Mouse (Mus musculus): ENCODE data around the gene Grb14.

Grb14 gene

GRCm38 (mm10) chr2:65024887-65025286 is at the start of gene Grb14:
Gene Grb14, minus strand, starts transcription at chr2:65024987.
- no peak for DNase-seq (ENCODE audit: low spot score)

- DNase-seq (ENCODE audit: low spot score), result no peak
Measured at GRCm38 (mm10) chr2:65072205-65072604, 47.4 kb upstream of the Grb14 start.

GRCm38 (mm10) chr2:65053764-65054163 is 29.0 kb upstream of the Grb14 start:
- DNase-seq (ENCODE audit: low spot score), result no peak

GRCm38 (mm10) chr2:65052191-65053012 is 27.6 kb upstream of the Grb14 start:
- no peak for DNase-seq (ENCODE audit: low spot score)

DNA sequence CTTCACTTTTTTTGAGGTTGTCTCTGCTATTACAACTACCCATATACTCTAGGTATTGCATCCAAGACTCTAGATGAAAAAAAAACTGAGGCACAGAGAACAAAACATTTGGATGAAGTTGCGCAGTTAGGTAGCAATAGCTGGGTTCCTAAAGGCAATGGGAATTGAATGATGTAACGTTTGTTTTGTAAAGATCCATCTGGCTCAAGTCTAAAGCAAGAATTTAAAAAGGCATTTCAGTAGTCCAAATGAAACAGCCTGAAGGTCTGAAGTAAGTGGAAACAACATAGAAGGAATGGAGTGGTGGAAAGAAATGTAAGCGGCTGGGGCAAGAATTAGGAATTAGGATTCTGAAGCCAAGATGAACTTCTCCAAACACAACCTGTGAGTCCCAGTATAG is 26.0 kb upstream of the Grb14 start:
- no peak for DNase-seq (ENCODE audit: low spot score)

- no peak for DNase-seq (ENCODE audit: low spot score)
Measured at GRCm38 (mm10) chr2:65048234-65049017, 23.6 kb upstream of the Grb14 start.

DNA sequence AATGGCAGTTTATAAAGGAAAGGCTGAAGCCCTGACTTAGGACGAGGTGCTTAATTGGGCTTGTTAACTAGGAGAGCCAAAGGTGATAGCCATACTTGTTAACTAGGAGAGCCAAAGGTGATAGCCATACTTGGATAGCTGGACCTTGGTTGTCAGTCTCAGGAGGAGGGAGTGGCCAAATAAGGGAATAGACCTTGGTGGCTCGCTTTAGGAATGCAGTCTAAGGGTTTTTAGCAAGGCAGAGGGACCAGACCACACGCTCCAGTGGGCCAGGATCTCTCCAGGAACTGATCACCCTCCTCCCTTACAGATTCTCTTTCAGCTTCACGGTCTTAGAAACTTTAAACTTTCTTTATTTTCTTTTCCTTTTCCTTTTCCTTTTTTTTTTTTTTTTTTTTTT is 13.4 kb upstream of the Grb14 start:
- DNase-seq (ENCODE audit: low spot score), result no peak

GRCm38 (mm10) chr2:65037546-65037945 is 12.8 kb upstream of the Grb14 start:
- no peak for DNase-seq (ENCODE audit: low spot score)

DNA sequence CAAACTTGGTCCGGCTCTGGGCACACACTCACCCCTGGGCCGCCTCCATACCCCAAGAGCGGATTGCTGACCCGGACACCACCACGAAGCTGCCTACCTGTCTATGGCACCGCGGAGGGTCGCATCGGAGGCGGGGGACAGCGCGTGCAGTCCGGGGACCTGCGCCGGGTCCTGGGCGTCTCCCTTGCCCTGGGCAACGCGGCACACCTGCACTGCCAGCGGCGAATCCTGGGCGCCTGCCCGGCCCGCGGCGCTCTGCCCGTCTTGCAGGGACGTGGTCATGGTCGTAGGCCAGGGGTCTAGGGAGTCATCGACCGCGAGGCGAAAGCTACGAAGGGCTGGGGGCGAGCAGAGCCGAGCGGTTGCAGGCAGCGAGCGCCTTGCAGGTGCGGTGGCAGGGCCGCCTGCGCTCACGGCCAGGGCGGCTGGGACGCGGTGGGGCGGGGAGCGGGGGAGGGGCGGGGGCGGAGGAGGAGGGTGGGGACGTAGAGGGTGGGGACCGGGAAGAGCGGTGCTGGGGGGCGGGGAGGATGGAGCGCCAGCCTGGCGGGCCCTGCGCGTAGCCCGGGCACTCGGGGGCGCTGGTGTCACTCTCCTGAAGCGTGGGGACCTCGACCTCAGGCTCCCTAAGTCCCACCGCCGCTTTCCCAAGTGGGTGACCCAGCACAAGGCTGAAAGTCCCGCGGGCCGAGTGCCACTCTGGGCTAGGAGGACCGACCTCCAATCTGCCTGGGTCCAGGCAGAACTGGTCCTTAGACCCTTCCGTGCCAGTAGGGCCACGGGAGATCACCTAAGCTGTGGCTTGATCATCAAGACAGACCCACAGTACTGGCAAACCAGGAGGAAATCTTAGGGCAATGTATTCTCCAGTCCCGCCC is 2.2 kb downstream of the Grb14 start:
- peak; percentile 54 for DNase-seq (ENCODE audit: low spot score)

GRCm38 (mm10) chr2:65021691-65022362 is 3.0 kb downstream of the Grb14 start:
- DNase-seq (ENCODE audit: low spot score), result no peak

GRCm38 (mm10) chr2:65017375-65017774 is 7.4 kb downstream of the Grb14 start:
- no peak for DNase-seq (ENCODE audit: low spot score)

- DNase-seq (ENCODE audit: low spot score), result no peak
Measured at GRCm38 (mm10) chr2:65014552-65014951, 10.2 kb downstream of the Grb14 start.

DNA sequence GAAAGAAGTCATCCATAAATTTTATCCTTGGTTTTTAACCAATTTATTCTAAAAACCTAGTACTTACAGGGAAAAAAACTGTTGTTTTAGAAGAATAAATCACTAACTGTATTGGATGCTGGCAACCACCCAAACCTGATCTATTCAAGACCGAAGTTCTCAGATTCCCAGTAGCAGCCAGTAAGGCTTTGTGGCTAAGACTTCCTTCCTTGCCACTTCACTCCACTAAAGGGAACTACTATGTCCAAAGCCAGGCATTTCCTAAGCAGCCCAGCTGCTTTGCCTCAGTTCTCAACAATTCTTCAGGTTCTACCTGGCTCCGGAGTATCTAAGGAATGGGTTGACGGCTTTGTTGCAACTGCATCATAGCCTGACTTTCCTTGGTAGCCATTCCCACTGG is 14.7 kb downstream of the Grb14 start:
- DNase-seq (ENCODE audit: low spot score), result no peak

DNA sequence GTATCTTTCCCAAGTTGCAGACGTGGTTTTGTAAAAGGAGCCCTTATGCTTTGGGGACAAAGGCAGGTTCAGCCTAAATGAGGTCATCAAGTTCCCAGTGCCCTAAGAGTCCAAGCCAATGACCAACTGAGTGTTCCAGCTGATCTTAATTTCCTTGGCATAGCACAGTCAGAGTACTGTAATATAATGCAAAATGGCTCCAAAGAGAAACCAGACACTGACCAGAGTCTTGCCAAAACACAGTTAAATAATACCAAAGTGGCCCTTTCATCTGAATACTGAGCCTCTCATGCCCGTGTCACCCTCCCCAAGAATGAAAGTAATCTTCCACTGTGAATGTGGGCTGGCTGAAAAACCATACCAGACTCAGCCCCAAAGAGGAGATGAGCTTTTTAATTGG is 17.4 kb downstream of the Grb14 start:
- DNase-seq (ENCODE audit: low spot score), result no peak

DNA sequence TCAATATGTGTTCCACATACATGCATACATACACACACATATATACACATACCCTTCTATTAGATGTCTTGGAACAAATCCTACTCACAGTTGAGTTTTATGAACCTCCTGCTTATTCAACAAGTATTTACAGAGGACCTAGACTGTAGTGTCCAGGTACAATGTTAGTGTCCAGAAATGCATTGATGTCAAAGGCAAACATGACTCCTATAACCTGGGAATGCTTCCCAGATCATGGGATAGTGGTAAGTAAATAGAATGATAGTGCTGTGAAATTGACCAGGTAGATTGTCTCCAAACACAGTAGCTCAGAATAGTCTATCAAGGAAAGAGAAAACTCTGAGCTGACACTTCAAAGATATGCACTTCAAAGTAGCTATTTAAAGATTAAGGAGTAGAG is 19.7 kb downstream of the Grb14 start:
- DNase-seq (ENCODE audit: low spot score), result no peak

DNA sequence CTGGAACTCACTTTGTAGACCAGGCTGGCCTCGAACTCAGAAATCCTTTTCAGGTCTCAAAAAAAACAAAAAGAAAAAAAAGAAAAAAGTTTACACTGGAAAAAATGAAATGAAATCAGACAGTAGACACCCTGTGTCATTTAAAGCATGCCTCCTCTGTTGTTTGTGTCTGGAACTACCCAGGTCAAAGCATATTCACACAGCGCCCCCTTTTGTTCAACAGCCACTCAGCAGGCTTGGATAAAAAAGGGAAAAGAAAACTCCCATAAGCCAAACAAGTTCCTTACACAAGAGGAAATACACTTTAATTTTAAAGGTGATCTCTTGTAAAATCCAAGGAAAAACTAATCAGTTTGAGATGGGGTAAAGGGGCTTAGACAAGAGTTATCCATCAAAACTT is 21.4 kb downstream of the Grb14 start:
- DNase-seq (ENCODE audit: low spot score), result peak; percentile 20

- no peak for DNase-seq (ENCODE audit: low spot score)
Measured at GRCm38 (mm10) chr2:65002631-65003030, 22.2 kb downstream of the Grb14 start.

DNA sequence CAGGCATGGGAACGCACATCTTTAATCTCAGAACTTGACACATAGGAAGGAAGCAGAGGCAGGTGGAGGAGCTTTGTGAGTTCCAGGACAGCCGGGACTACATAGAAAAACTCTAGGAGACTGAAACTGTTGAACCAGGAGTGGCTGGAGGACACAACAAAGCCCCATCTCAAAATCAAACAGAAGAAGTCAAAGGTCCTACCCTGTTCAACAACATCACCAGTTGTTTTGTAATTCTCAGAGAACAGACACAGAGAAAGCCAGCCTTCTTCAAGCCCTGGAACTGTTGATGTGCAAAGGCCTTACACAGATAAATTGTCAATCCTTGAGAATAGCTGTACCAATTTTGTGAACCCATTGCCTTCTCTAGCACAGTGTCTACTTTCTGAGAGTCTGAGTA is 29.7 kb downstream of the Grb14 start:
- DNase-seq (ENCODE audit: low spot score), result no peak

GRCm38 (mm10) chr2:64989426-64990187 is 35.2 kb downstream of the Grb14 start:
- no peak for DNase-seq (ENCODE audit: low spot score)

DNA sequence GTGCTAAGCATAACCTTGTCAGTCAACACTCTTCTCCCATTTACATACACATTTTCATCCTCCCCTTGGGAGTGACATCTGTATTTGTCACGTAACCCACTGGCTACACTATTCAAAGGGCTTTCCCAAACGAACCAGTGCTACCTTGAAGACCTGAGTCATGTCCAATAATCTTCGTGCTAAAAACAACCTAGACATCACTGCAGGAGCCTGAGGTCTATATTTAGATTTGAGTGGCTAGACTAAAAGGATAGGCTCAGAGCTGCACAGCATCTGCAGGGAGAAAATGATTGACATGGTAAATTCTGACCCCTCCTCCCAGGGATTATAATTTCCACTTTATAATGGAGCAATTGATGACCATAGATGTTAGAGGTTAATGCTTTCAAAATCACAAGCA is 37.0 kb downstream of the Grb14 start:
- DNase-seq (ENCODE audit: low spot score), result no peak

GRCm38 (mm10) chr2:64975546-64975945 is 49.2 kb downstream of the Grb14 start:
- no peak for DNase-seq (ENCODE audit: low spot score)

Measured in urinary bladder, postnatal 14 days (tissue).